Mouse (Mus musculus): ENCODE measurements around the gene Proca1. TPM values are rescaled to one million over a fixed set of nuclear protein-coding genes. Genes with fewer than 3 reads are reported as not detected.

Proca1 gene
- 4.6 and 5.2 TPM in 2 replicates for polyA plus RNA-seq (2021; fragmentation: Nextera tagmentation)
- long read RNA-seq, experiment 1, partial matches to known transcripts, result 0 of 1 reads
- long read RNA-seq, experiment 1, other reads (novel, unspliced or antisense), result 0 of 1 reads
- long read RNA-seq, experiment 2, partial matches to known transcripts, result 1 of 4 reads
- long read RNA-seq, experiment 2, other reads (novel, unspliced or antisense), result 1 of 4 reads

DNA sequence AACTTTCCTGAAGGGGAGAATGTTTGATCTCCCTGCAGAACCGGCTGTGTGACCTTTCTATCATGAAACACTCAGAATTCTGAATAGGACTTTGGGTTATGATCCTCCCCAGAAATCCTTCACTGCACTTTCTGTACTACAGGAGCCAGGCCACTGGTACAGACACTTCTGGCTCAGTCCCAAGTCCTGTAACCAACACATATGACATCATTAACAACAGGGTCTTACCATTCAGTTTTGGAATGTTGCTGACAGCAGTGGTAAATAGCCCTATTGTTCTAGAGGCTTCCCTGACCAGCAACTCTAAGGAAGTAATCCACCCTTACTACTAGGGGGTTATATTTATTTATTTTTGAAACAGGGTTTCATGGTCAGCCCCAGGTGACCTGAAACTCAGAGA is at the start of gene Proca1:
TSS of gene Proca1 (plus strand) at position 280 of the 400 bp plus-strand sequence.

GRCm38 (mm10) chr11:78164924-78165760 is 28.1 kb upstream of the Proca1 start, which contains the start of gene Traf4:
Gene Traf4, minus strand, starts transcription at chr11:78165589.

DNA sequence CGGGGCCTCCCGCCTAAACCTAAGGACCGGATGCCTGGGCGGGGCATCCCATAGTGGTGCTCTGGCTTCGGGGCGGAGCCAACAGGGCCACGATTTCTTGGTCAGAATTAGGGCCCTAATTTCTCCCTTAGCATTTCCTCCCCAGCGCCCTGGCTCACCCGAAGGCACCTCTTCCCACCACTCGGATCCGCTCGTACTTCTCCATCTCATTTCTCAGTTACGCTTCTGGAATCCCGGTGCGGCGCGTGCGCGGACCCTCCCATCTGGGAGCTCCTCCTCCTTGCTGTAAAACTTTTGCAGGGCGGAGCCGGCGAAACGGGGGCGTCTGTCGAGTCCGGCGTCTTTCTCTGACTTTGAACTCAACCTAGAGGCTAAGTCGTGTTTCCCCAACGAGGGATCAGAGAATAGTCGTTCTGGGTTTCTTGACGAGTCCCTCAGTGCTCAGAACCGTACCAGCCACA is 16.8 kb upstream of the Proca1 start, which contains the start of the genes Nek8 and Tlcd1:
TSS of gene Nek8 (minus strand) at position 274 of the 461 bp plus-strand sequence.
TSS of gene Tlcd1 (plus strand) at position 310 of the 461 bp plus-strand sequence.

GRCm38 (mm10) chr11:78182961-78183844 is 10.0 kb upstream of the Proca1 start, which contains the start of gene Rpl23a:
Gene Rpl23a, minus strand, starts transcription at chr11:78183584.

DNA sequence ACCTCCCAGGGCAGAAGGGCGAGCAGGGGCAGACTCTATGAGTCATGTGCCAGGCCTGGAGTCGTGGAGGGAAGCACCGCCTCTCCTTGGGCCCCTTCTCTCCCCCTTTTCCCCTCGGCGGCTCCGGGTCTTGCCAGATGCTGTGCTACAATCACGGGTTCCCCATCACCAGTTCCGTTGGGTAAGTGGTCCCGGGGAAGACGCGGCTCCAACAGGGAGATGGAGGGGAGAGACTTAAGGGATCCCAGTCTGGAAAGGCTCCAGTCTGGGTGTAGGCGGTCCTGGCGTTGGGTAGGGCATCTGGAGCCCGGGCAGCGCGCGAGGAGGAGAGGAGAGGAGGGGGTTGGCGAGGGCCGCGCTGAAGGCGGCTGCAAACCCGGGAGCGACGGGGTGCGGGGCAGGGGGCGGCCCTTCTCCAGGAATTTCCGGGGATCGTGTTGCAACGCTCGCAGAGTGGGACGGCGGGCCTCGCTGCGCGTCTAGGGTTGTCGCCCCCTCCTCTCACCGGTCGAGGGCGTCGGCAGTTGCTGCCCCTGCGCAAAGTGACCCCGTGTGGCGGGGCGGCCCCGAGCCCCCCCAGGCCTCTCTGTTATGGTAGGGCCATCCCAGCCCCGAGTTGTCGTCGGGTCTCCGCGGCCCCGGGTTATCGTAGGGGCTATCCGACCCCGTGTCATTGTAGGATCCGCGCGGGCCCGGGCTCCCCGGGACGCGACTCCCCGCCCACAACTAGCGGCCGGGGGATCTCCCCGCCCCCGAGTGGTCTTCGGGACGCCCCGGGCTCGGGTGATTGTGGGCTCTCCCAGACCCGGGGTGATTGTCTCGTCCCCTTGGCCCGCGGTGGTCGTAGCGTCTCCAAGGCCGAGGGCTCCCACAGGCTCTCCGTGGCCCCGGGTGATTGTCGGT is 4.6 kb upstream of the Proca1 start, which contains the start of gene Rab34:
TSS of gene Rab34 (plus strand) at position 100 of the 903 bp plus-strand sequence.

DNA sequence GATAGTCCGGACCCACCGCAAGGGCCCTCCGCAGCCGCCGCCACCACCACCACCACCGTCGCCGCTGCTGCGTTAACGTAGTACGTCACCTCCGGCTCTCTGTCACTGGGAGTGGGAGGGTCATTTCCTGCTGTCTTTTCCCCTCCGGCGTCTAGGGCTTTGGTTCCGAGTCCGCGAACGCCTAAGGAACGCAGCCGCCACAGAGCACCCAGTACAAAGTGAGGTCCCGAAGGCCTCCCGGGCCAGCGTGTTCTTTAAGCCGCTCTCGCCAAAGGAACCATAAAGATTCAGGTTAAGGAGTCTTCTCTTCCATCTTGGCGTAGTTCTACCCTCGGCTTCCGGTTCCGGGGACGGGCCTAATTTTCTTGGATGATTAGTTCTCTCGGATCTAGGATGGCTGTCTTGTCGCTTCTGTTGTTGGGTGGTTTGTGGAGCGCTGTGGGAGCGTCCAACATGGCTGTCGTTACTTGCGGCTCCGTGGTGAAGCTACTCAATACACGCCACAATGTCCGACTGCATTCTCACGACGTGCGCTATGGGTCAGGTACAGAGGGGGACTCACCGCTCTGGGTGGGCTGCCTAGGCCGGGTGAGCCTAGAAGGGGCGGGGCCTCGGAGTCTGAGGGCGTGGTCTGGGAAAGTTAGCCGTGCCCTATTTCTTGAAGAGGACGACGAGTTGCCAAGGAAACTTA is 52.6 kb downstream of the Proca1 start, which contains the start of the genes Sdf2 and Supt6:
TSS of gene Sdf2 (plus strand) at position 120 of the 691 bp plus-strand sequence.
TSS of gene Supt6 (minus strand) at position 361 of the 691 bp plus-strand sequence.

Small RNAs within 50 kb of the gene (microRNA-seq; reads per million reads assigned to microRNA genes)
- gene Mir7653, result 1.5 reads per million

Other genes with a start within 250 kb of the Proca1 start
- gene Phf12, start 210.6 kb upstream of the Proca1 start, polyA plus RNA-seq (2021; fragmentation: Nextera tagmentation), result 5.8 and 6.5 TPM in 2 replicates
- 7.9 and 8.6 TPM in 2 replicates for gene Dhrs13, start 161.1 kb upstream of the Proca1 start, polyA plus RNA-seq (2021; fragmentation: Nextera tagmentation)
- 79.1 and 79.3 TPM in 2 replicates for gene Flot2, start 155.5 kb upstream of the Proca1 start, polyA plus RNA-seq (2021; fragmentation: Nextera tagmentation)
- gene Eral1, start 113.0 kb upstream of the Proca1 start, polyA plus RNA-seq (2021; fragmentation: Nextera tagmentation), result 10.9 and 11.1 TPM in 2 replicates
- gene Fam222b, start 98.7 kb upstream of the Proca1 start, polyA plus RNA-seq (2021; fragmentation: Nextera tagmentation), result 11.3 and 12.7 TPM in 2 replicates
- gene Traf4, start 27.8 kb upstream of the Proca1 start, polyA plus RNA-seq (2021; fragmentation: Nextera tagmentation), result 7.1 and 10.1 TPM in 2 replicates
- 1.4 and 2.0 TPM in 2 replicates for gene Nek8, start 16.7 kb upstream of the Proca1 start, polyA plus RNA-seq (2021; fragmentation: Nextera tagmentation)
- gene Tlcd1, start 16.7 kb upstream of the Proca1 start, polyA plus RNA-seq (2021; fragmentation: Nextera tagmentation), result 31.4 and 34.6 TPM in 2 replicates
- 1,474 and 1,588 TPM in 2 replicates for gene Rpl23a, start 9.8 kb upstream of the Proca1 start, polyA plus RNA-seq (2021; fragmentation: Nextera tagmentation)
- gene Rab34, start 5.0 kb upstream of the Proca1 start, polyA plus RNA-seq (2021; fragmentation: Nextera tagmentation), result 18.8 and 20.1 TPM in 2 replicates
- 144 and 168 TPM in 2 replicates for gene Sdf2, start 52.4 kb downstream of the Proca1 start, polyA plus RNA-seq (2021; fragmentation: Nextera tagmentation)
- 16.4 and 17.8 TPM in 2 replicates for gene Supt6, start 52.6 kb downstream of the Proca1 start, polyA plus RNA-seq (2021; fragmentation: Nextera tagmentation)
- gene 2610507B11Rik, start 68.4 kb downstream of the Proca1 start, polyA plus RNA-seq (2021; fragmentation: Nextera tagmentation), result 52.0 and 58.5 TPM in 2 replicates
- 0.56 and 0.58 TPM in 2 replicates for gene BC030499, start 97.4 kb downstream of the Proca1 start, polyA plus RNA-seq (2021; fragmentation: Nextera tagmentation)
- 1.7 and 3.1 TPM in 2 replicates for gene Spag5, start 108.1 kb downstream of the Proca1 start, polyA plus RNA-seq (2021; fragmentation: Nextera tagmentation)
- gene Aldoc, start 129.6 kb downstream of the Proca1 start, polyA plus RNA-seq (2021; fragmentation: Nextera tagmentation), result 1,621 and 1,706 TPM in 2 replicates
- gene Pigs, start 135.0 kb downstream of the Proca1 start, polyA plus RNA-seq (2021; fragmentation: Nextera tagmentation), result 81.1 and 86.7 TPM in 2 replicates
- 7.4 and 9.1 TPM in 2 replicates for gene Unc119, start 150.1 kb downstream of the Proca1 start, polyA plus RNA-seq (2021; fragmentation: Nextera tagmentation)
- gene Foxn1, start 193.2 kb downstream of the Proca1 start, polyA plus RNA-seq (2021; fragmentation: Nextera tagmentation), result not detected in 2 replicates
- 0.05 TPM in 1 of 2 replicates, not detected in the other for gene Slc13a2, start 228.8 kb downstream of the Proca1 start, polyA plus RNA-seq (2021; fragmentation: Nextera tagmentation)